Mouse (Mus musculus) heart, adult 2 months (tissue): ENCODE results near the gene Gm4907. TPM values are rescaled to one million over a fixed set of nuclear protein-coding genes. Genes with fewer than 3 reads are reported as not detected.
"Not testable (repeated sequence)": the region's sequence is repeated elsewhere in the genome, so short reads cannot be mapped to it uniquely, and the experiment has no call there.

Experiments
- DNase-seq, 2 experiments: peaks; one replicate each; pipeline ENCODE4 v3.0.0; 2021
- H3K27ac ChIP-seq: fragments of 200-600 bp; 2 replicates; pipeline ENCODE4 v1.8.1; 2022
- H3K27me3 ChIP-seq: fragments of 200-500 bp; 2 replicates; pipeline ENCODE4 v1.6.1; 2012; ENCODE audit warnings: mild to moderate bottlenecking, low read length, inconsistent platforms, mixed read lengths; ENCODE audit not compliant: control insufficient read depth, insufficient read depth
- H3K36me3 ChIP-seq: fragments of 200-500 bp; 2 replicates; pipeline ENCODE4 v1.6.1; 2012; ENCODE audit warnings: low read length, inconsistent platforms; ENCODE audit not compliant: control insufficient read depth, insufficient read depth
- H3K4me1 ChIP-seq: fragments of 200-500 bp; 2 replicates; pipeline ENCODE4 v1.6.1; 2011; ENCODE audit warnings: low read length; ENCODE audit not compliant: control insufficient read depth, insufficient read depth
- H3K4me3 ChIP-seq: fragments of 200-600 bp; 2 replicates; pipeline ENCODE4 v1.8.1; 2022
- H3K79me2 ChIP-seq: fragments of 200-500 bp; replicated peaks from 2 replicates; pipeline ENCODE4 v1.6.1; 2012; ENCODE audit warnings: mild to moderate bottlenecking, inconsistent platforms, low read length, moderate library complexity, mixed read lengths; ENCODE audit not compliant: control insufficient read depth, insufficient read depth
- H3K9ac ChIP-seq: fragments of 200-500 bp; 2 replicates; pipeline ENCODE4 v1.6.1; 2012; ENCODE audit warnings: low read depth, mild to moderate bottlenecking, control low read depth, inconsistent platforms, low read length, mixed read lengths
- CTCF ChIP-seq: fragments of 200-600 bp; IDR thresholded peaks from 2 replicates; pipeline ENCODE4 v1.8.1; 2022; ENCODE audit warnings: antibody characterized with exemption, mild to moderate bottlenecking, moderate library complexity
- EP300 ChIP-seq: fragments of 200-500 bp; IDR thresholded peaks from 2 replicates; pipeline ENCODE4 v1.6.1; 2011; ENCODE audit warnings: low read depth, low read length, control low read depth; ENCODE audit not compliant: insufficient read depth
- POLR2A ChIP-seq: fragments of 200-500 bp; IDR thresholded peaks from 2 replicates; pipeline ENCODE4 v1.6.1; 2011; ENCODE audit warnings: mild to moderate bottlenecking, low read depth, low read length, control low read depth; ENCODE audit not compliant: insufficient read depth
- WGBS: fragments of 180-500 bp; shearing (Covaris S2); methylation state at CpG from one replicate; pipeline ENCODE4 v1.1.7; 2018; 5-methylcytosine and 5-hydroxymethylcytosine counted together
- intact Hi-C: fragments of 180-260 bp; cut with DNase I; formaldehyde crosslinking; loops from one replicate; pipeline ENCODE4 v1.15.1; 2025
- long read RNA-seq: library from polyadenylated mRNA; stranded (forward); transcript quantifications from one replicate; pipeline ENCODE4 v2.0.0, GENCODE M21; 2021
- polyA plus RNA-seq: library from polyadenylated mRNA; depleted of rRNA; stranded (reverse); fragments of >200 nt; gene quantifications from 2 replicates; pipeline ENCODE4 v1.2.3, GENCODE M21; 2012; rRNA removed
- total RNA-seq, 2 experiments: library from RNA; stranded (reverse); gene quantifications; 2 replicates each; pipeline ENCODE4 v1.2.3; 2021

The Gm4907 gene
- total RNA-seq (not detected), polyA plus RNA-seq (not detected in 2 replicates)
- long read RNA-seq, result 0 reads

DNA sequence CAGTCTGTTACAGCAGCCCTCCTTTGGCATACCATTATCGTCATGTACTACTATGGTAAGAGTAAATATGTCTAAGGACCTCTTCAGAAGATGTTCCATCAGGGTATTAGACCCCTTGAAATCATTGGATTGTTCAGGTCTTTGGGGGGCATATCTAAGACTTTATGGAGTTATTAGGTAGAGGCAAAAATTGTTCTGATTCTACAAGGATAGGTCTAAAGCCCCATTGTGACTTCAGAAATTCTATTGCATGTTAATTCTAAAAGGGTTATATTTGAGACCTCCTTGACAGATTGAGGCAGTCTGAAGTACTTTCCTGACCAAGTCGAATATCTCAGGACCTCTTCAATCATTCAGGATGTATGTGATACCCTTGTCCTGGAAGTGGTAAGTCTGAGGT is at the start of gene Gm4907:
Gene Gm4907, plus strand, starts transcription at position 301 of the 400 bp plus-strand sequence.
- H3K4me3 ChIP-seq, H3K36me3 ChIP-seq, H3K79me2 ChIP-seq, DNase-seq, H3K9ac ChIP-seq, H3K4me1 ChIP-seq, H3K27ac ChIP-seq, H3K27me3 ChIP-seq, intact Hi-C loops: not testable (repeated sequence)
- 51% methylated on average over 2 of the region's 2 CpGs for WGBS

DNA sequence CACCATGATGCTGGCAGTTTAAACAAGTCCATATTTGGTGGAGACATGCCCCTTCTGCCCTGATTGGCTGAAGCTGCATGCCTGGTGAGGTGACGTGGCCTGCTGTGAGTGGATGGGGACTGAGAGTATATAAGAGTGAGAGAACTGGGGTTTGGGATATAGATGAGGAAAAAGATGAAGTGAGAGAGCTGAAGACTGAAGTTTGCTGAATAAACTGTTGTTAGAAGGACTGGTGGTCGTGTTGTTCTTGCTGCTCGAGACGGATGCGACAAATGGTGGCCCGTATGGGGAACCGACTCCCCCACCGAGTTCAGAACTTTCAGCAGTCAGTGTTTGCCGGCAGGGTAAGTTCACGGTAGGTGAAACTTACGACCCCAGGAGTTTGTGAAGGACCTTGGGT is 48.6 kb upstream of the Gm4907 start:
- DNase-seq, H3K27me3 ChIP-seq, H3K79me2 ChIP-seq, H3K36me3 ChIP-seq, intact Hi-C loops, H3K27ac ChIP-seq, H3K9ac ChIP-seq, H3K4me1 ChIP-seq, H3K4me3 ChIP-seq: not testable (repeated sequence)
- WGBS, result 85% methylated on average over 11 of the region's 11 CpGs

DNA sequence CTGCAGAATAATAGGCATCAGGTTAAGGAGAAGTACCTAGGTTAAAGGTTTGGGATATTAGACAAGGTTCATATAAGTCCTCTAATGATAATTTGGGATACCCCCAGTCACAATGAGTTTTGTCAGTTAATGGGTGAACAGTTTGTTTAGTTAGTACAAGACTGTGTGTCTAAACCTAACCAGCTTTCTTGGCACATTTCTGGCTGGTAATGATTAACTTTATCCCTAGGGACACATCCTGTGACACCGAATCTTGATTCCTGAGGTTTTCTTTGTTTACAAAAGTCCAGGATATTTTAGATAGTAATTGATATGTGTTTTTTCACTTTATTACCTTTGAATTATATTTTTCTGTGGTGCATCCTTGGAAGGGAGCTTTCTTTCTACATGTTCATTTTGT is 41.4 kb upstream of the Gm4907 start:
- Histone ChIP-seq H3K27ac (no peak overlapping the region), H3K79me2 (no peaks in the 10 kb centered on the region), H3K4me1 (no peaks in the 10 kb centered on the region), H3K36me3 (no peaks in the 10 kb centered on the region), H3K27me3 (no peaks in the 10 kb centered on the region), H3K9ac (no peak overlapping the region), H3K4me3 (no peak overlapping the region)
- 55% methylated on average over 1 of the region's 1 CpGs for WGBS
- no peak for DNase-seq
- no peak for TF ChIP-seq CTCF
- no peak for TF ChIP-seq EP300
- TF ChIP-seq POLR2A, result no peak
- intact Hi-C loops, result no loop called here

DNA sequence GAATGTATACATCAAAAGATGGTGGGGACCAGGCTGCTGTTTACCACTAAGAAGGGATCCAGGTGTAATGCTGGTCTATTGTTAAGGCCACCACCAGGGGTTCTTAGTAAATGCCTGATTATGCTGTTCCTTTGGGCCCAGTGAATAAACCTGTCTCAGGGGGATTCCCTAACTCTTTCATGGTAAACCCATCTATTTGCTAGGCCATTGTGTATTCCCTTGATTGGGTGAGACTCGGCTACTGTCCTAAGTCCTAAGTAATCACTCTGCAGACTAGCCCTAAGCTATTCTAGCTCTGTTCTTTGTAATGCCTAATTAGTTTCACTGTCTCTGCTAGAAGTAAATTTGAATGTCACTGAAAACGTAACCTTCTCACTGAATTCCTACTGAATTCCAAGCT is 71.8 kb downstream of the Gm4907 start:
- no peak overlapping the region for H3K27ac ChIP-seq
- no peak overlapping the region for H3K4me3 ChIP-seq
- no peak for DNase-seq
- H3K9ac ChIP-seq, result no peak overlapping the region
- TF ChIP-seq CTCF, result no peak
- TF ChIP-seq POLR2A, result no peak
- H3K36me3 ChIP-seq, result no peaks in the 10 kb centered on the region
- H3K4me1 ChIP-seq, result no peaks in the 10 kb centered on the region
- intact Hi-C loops, result no loop called here
- no peaks in the 10 kb centered on the region for H3K79me2 ChIP-seq
- H3K27me3 ChIP-seq, result no peaks in the 10 kb centered on the region
- WGBS, result 68% methylated on average over 2 of the region's 2 CpGs

Other genes starting within 250 kb of the Gm4907 start
- gene Wdr44, start 189.5 kb upstream of the Gm4907 start, total RNA-seq, result 1 to 10 TPM; 9.1 to 9.3 TPM
- 2.1 and 2.7 TPM in 2 replicates for gene Wdr44, start 189.5 kb upstream of the Gm4907 start, polyA plus RNA-seq
- not detected for gene Gm4985, start 76.4 kb downstream of the Gm4907 start, total RNA-seq
- gene Gm4985, start 76.4 kb downstream of the Gm4907 start, polyA plus RNA-seq, result not detected in 2 replicates